Mouse (Mus musculus): ENCODE results near the gene Maml1. TPM values are rescaled to one million over a fixed set of nuclear protein-coding genes. Genes with fewer than 3 reads are reported as not detected.
A peak's percentile ranks its signal among the peaks of the same experiment; 100 is the strongest.

Maml1 gene
- polyA plus RNA-seq, 1 experiment from 2014 or later = 4.6 TPM

DNA sequence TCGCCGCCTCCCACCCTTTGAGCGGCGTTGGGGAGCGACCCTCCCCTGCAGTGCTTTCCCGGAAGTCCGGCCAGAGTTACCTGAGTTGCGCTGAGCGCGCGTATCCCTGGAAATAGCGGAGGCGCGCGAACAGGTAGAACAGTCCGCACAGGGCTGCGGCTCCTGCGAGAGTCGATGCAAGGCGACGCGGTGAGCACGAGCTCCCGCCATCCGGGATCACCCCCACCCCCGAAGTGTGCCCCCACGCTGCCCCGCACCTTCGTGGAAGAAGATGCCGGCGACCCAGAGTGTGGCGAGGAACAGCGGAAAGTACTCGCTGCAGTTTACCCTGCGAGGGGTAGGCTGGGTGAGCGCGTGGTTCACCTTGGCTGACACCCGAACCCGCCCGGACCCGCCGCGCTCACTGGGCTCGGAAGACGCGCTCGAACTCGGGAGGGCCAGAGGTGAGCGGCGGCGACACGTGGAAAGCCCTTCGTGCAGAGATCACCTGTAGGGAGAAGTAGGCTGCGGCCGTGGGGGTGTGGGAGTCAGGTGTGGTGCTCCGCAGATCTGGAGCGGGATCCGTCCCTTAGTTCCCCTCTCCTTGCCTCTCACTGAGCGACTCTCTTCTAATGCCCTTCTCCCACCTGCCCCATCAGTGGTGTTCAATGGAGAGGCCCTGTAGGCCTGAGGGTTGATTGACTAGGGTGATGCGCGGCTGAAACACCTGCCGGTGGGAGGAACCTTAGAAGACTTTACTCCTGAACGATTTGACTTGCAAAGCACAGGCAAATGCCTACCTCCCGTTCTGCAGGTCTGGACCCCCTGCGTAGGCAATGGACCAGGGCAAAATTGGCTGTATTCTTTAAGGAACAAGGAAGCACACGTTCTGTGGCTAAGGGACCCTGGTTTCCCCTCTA is 54.9 kb downstream of the Maml1 start:
- Histone ChIP-seq H3K27me3 (peaks cover 44% of the 10 kb centered on the region), H3K27ac (no peak overlapping the region), H3K4me3 (replicated peaks) (peak overlapping the region; percentile 61), H3K9me3 (no peaks in the 10 kb centered on the region), H3K36me3 (peaks cover 30% of the 10 kb centered on the region), H3K4me2 (replicated peaks) (peak overlapping the region; percentile 94), H3K9ac (replicated peaks) (peak overlapping the region; percentile 56), H3K4me1 (replicated peaks) (peaks cover 20% of the 10 kb centered on the region)
- ATAC-seq = peak; percentile 77
- WGBS = 2% methylated on average over 66 of the region's 66 CpGs

- Histone ChIP-seq H3K4me3 (replicated peaks) (peak overlapping the region; percentile 61), H3K4me1 (replicated peaks) (peaks cover 20% of the 10 kb centered on the region), H3K27ac (0 out of 2 replicates have a peak overlapping the region, but pooled peaks have one; percentile 4), H3K27me3 (peaks cover 44% of the 10 kb centered on the region), H3K4me2 (replicated peaks) (peak overlapping the region; percentile 94), H3K9me3 (no peaks in the 10 kb centered on the region), H3K36me3 (peaks cover 37% of the 10 kb centered on the region), H3K9ac (replicated peaks) (peak overlapping the region; percentile 56)
- ATAC-seq = peak; percentile 84
- WGBS = under 1% methylated on average over 26 of the region's 27 CpGs
These were observed 55.6 kb downstream of the Maml1 start for GRCm38 (mm10) chr11:50236540-50236936.

DNA sequence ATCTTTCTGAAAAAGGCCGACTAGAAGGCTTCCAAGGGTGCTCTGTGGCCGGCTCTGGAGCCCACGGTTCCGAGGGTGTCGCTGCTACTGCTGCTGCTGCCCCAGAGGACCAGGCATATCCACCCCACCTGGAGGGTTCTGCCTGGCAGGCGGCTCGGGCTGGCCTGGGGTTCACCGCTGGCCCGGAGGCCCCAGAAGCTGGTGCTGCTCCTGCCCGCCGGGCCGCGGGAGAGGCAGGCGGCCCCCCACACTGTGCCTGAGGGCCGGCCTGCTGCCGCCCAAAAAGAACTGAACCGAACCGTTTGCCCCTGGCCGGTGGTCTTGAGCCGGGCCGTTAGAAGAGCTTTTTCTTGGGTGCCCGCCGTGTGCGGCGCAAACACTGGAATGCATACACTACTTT is 57.5 kb downstream of the Maml1 start:
- Histone ChIP-seq H3K4me2 (replicated peaks) (no peak overlapping the region), H3K36me3 (peaks cover 42% of the 10 kb centered on the region), H3K27ac (no peak overlapping the region), H3K9ac (replicated peaks) (no peak overlapping the region), H3K27me3 (peaks cover 49% of the 10 kb centered on the region), H3K4me1 (replicated peaks) (peaks cover 29% of the 10 kb centered on the region), H3K9me3 (no peaks in the 10 kb centered on the region), H3K4me3 (replicated peaks) (no peak overlapping the region)
- WGBS = 91% methylated on average over 25 of the region's 25 CpGs
- ATAC-seq = no peak

DNA sequence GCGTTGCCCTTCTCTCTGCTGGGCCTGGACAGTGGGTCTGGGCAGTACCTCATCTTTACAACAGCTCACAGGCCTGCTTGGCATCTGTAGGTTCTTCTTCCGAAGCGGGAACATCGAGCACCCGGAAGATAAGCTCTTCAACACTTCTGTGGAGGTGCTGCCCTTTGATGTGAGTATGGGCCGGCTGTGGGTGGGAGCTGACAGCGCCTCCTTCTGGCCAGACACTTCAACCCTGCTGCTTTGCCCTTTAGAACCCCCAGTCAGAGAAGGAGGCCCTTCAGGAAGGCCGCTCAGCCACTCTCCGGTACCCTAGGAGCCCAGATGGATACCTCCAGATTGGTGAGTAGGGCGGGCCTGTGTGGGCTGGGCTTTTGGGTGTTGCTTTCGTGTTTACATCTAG is 58.1 kb downstream of the Maml1 start:
- Histone ChIP-seq H3K36me3 (peaks cover 42% of the 10 kb centered on the region), H3K4me1 (replicated peaks) (peaks cover 34% of the 10 kb centered on the region)

GRCm38 (mm10) chr11:50233022-50233421 is 59.1 kb downstream of the Maml1 start:
- Histone ChIP-seq H3K27ac (no peak overlapping the region), H3K36me3 (peaks cover 42% of the 10 kb centered on the region), H3K9me3 (no peaks in the 10 kb centered on the region), H3K9ac (replicated peaks) (no peak overlapping the region), H3K4me1 (replicated peaks) (peaks cover 42% of the 10 kb centered on the region), H3K27me3 (peaks cover 41% of the 10 kb centered on the region), H3K4me3 (replicated peaks) (no peak overlapping the region), H3K4me2 (replicated peaks) (no peak overlapping the region)
- ATAC-seq = no peak
- WGBS = 93% methylated on average over 13 of the region's 13 CpGs

More for the DNA sequence above, 58.1 kb downstream of the Maml1 start:
- no peak for ATAC-seq
- no peak overlapping the region for H3K4me3 ChIP-seq (replicated peaks)
- H3K4me2 ChIP-seq (replicated peaks) = no peak overlapping the region
- peaks cover 46% of the 10 kb centered on the region for H3K27me3 ChIP-seq
- H3K9ac ChIP-seq (replicated peaks) = no peak overlapping the region
- H3K27ac ChIP-seq = no peak overlapping the region
- H3K9me3 ChIP-seq = no peaks in the 10 kb centered on the region
- WGBS = 88% methylated on average over 11 of the region's 11 CpGs

DNA sequence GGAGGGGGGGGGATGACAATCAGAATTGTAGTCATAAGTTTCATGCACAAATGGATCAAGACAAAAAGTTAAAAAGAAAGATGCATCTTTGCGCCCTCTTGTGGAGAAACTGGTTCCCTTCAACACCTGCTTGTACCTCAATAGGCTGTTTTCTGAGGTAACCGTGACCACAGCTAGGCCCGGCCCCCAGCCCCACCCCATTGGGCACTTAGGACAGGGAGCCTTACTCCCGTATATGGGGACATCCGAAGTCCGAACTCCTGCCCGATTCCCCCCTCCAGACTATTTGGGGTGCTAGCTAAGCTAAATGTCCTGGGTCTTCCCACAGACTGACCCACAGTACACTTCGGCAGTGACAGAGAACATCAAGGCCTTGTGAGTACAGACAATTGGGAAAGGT is 60.7 kb downstream of the Maml1 start:
- Histone ChIP-seq H3K9ac (replicated peaks) (0 out of 2 replicates have a peak overlapping the region, but pooled peaks have one; percentile 32), H3K9me3 (no peaks in the 10 kb centered on the region), H3K4me1 (replicated peaks) (peaks cover 44% of the 10 kb centered on the region), H3K4me3 (replicated peaks) (0 out of 2 replicates have a peak overlapping the region, but pooled peaks have one; percentile 22), H3K27ac (no peak overlapping the region), H3K4me2 (replicated peaks) (peak overlapping the region; percentile 42), H3K36me3 (peaks cover 42% of the 10 kb centered on the region), H3K27me3 (peaks cover 27% of the 10 kb centered on the region)
- ATAC-seq = peak; percentile 34; the same call in 1 of the 2 replicates
- WGBS = 17% methylated on average over 8 of the region's 8 CpGs

DNA sequence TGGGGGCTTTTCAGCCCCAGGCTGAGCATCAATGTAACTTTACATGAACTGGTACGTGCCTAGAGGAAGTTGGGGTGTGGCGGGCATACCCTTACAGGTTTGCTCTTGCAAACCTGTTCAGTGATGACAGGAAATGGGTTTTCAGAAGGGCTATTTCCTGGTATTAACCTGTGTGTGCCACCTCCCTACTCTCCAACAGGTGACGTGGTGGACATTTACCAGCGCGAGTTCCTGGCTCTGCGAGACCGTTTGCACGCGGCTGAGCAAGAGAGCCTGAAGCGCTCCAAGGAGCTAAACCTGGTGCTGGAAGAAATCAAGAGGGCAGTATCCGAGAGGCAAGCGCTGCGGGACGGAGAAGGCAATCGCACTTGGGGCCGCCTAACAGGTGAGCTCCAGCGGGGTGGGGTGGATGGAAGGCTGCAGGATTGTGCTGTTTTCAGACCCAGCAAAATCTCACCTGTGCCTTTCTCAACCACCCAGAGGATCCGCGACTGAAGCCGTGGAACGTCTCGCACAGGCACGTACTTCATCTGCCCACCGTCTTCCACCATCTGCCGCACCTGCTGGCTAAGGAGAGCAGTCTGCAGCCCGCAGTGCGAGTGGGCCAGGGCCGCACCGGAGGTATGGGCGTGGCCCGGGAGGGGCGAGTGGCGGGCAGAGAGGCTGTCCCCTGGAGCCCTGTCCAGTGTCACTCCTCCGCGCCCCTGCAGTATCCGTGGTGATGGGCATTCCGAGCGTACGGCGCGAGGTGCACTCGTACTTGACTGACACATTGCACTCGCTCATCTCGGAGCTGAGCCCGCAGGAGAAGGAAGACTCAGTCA is 61.4 kb downstream of the Maml1 start:
- peaks cover 44% of the 10 kb centered on the region for H3K4me1 ChIP-seq (replicated peaks)
- peaks cover 42% of the 10 kb centered on the region for H3K36me3 ChIP-seq
- ATAC-seq = peak; percentile 38
- no peaks in the 10 kb centered on the region for H3K9me3 ChIP-seq
- H3K9ac ChIP-seq (replicated peaks) = 0 out of 2 replicates have a peak overlapping the region, but pooled peaks have one; percentile 32
- peaks cover 24% of the 10 kb centered on the region for H3K27me3 ChIP-seq
- no peak overlapping the region for H3K27ac ChIP-seq
- WGBS = 19% methylated on average over 45 of the region's 45 CpGs
- peak overlapping the region; percentile 22; the same call in 1 of the 2 replicates for H3K4me3 ChIP-seq (replicated peaks)
- H3K4me2 ChIP-seq (replicated peaks) = peak overlapping the region; percentile 42

GRCm38 (mm10) chr11:50229252-50229910 is 62.7 kb downstream of the Maml1 start:
- Histone ChIP-seq H3K27ac (no peak overlapping the region), H3K4me2 (replicated peaks) (no peak overlapping the region)
- WGBS = 38% methylated on average over 7 of the region's 7 CpGs

GRCm38 (mm10) chr11:50228772-50229171 is 63.3 kb downstream of the Maml1 start:
- H3K27ac ChIP-seq = no peak overlapping the region
- H3K36me3 ChIP-seq = peaks cover 28% of the 10 kb centered on the region
- H3K9ac ChIP-seq (replicated peaks) = peak overlapping the region; percentile 34
- H3K9me3 ChIP-seq = no peaks in the 10 kb centered on the region
- peaks cover 44% of the 10 kb centered on the region for H3K4me1 ChIP-seq (replicated peaks)
- no peak for ATAC-seq
- 23% methylated on average over 3 of the region's 3 CpGs for WGBS
- H3K4me3 ChIP-seq (replicated peaks) = no peak overlapping the region
- H3K4me2 ChIP-seq (replicated peaks) = no peak overlapping the region
- peaks cover 12% of the 10 kb centered on the region; the same call in 1 of the 2 replicates for H3K27me3 ChIP-seq

More at GRCm38 (mm10) chr11:50229252-50229910, 62.7 kb downstream of the Maml1 start:
- Histone ChIP-seq H3K4me3 (replicated peaks) (no peak overlapping the region), H3K9me3 (no peaks in the 10 kb centered on the region), H3K9ac (replicated peaks) (peak overlapping the region; percentile 34), H3K4me1 (replicated peaks) (peaks cover 40% of the 10 kb centered on the region), H3K36me3 (peaks cover 34% of the 10 kb centered on the region), H3K27me3 (peaks cover 13% of the 10 kb centered on the region; the same call in 1 of the 2 replicates)
- ATAC-seq = no peak

DNA sequence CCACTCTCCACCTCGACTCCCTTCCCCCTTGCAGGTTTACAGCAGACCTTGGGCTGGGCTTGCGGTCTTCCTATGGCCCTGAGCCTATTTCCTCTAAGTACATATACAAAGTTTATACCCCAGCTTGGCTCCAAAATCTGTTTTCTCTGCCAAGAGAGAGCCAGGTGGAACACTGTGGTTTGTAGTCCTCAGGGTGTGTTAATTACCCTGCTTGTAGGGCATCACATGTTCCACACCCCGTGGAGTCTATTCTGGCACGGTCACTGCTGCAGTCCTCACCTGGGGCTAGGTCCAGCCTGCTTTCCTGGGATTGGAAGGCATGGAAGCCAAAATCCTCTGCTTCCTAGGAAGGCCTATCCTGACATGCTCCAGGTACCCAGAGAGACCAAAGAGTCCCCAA is 64.4 kb downstream of the Maml1 start:
- 88% methylated on average over 4 of the region's 4 CpGs for WGBS
- no peak overlapping the region for H3K27ac ChIP-seq
- H3K9me3 ChIP-seq = no peaks in the 10 kb centered on the region
- H3K4me2 ChIP-seq (replicated peaks) = peak overlapping the region; percentile 91; the same call in 1 of the 2 replicates
- H3K9ac ChIP-seq (replicated peaks) = peak overlapping the region; percentile 99; the same call in 1 of the 2 replicates
- peaks cover 54% of the 10 kb centered on the region for H3K4me1 ChIP-seq (replicated peaks)
- no peak overlapping the region for H3K4me3 ChIP-seq (replicated peaks)
- H3K36me3 ChIP-seq = peaks cover 18% of the 10 kb centered on the region
- peaks cover 12% of the 10 kb centered on the region; the same call in 1 of the 2 replicates for H3K27me3 ChIP-seq
- no peak for ATAC-seq

DNA sequence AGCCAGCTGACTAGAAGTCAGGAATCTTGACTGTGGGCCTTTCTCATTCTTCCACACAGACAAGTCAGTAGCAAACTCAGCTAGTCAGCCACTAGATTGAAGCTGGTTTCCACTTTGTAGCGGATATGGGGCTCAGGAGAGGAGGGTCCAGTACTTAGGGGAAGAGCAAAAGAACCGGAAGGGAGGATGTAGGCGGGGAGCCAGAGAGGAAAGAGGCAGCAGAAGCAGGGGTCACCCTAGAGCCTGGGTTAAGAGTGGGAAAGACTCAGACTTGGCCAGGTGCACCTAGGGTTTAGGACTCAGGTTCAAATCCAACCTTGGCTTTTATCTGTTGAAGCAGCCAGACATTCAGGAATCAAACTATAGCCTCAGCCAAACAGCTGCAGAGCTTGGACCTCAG is 64.9 kb downstream of the Maml1 start:
- Histone ChIP-seq H3K4me3 (replicated peaks) (no peak overlapping the region; the same call in 1 of the 2 replicates), H3K4me1 (replicated peaks) (peaks cover 59% of the 10 kb centered on the region), H3K36me3 (peaks cover 12% of the 10 kb centered on the region), H3K9me3 (no peaks in the 10 kb centered on the region), H3K27ac (no peak overlapping the region), H3K9ac (replicated peaks) (peak overlapping the region; percentile 99), H3K27me3 (peaks cover 12% of the 10 kb centered on the region; the same call in 1 of the 2 replicates), H3K4me2 (replicated peaks) (peak overlapping the region; percentile 91)
- ATAC-seq = no peak
- WGBS = 83% methylated on average over 3 of the region's 3 CpGs
